Mouse (Mus musculus) liver, embryonic 13.5 days (tissue): ENCODE results near the gene Shisa2. TPM values are rescaled to one million over a fixed set of nuclear protein-coding genes. Genes with fewer than 3 reads are reported as not detected.

Experiments used
- ATAC-seq: fragments of 200-750 bp; cut with Nextera tagmentation; 2 replicates; pipeline ENCODE4 v1.8.0; 2017; ENCODE audit warnings: low read depth, mild to moderate bottlenecking, moderate number of reproducible peaks, moderate library complexity
- DNase-seq: peaks from one replicate; pipeline ENCODE4 v3.0.0; 2022
- H3K27ac ChIP-seq: fragments of 300-500 bp; sonication (generic); 2 replicates; pipeline ENCODE4 v1.5.1; 2015; ENCODE audit warnings: moderate library complexity, mild to moderate bottlenecking, inconsistent platforms
- H3K27me3 ChIP-seq: fragments of 300-500 bp; sonication (generic); 2 replicates; pipeline ENCODE4 v1.6.1; 2015; ENCODE audit warnings: mild to moderate bottlenecking, inconsistent platforms
- H3K36me3 ChIP-seq: fragments of 300-500 bp; sonication (generic); 2 replicates; pipeline ENCODE4 v1.6.1; 2015; ENCODE audit warnings: mild to moderate bottlenecking, inconsistent platforms
- H3K4me1 ChIP-seq: fragments of 300-500 bp; sonication (generic); replicated peaks from 2 replicates; pipeline ENCODE4 v1.6.1; 2015; ENCODE audit warnings: inconsistent platforms
- H3K4me2 ChIP-seq: fragments of 300-500 bp; sonication (generic); 2 replicates; pipeline ENCODE4 v1.6.1; 2015; ENCODE audit warnings: inconsistent platforms, mild to moderate bottlenecking, moderate library complexity
- H3K4me3 ChIP-seq: fragments of 300-500 bp; sonication (generic); replicated peaks from 2 replicates; pipeline ENCODE4 v1.5.1; 2015; ENCODE audit warnings: mild to moderate bottlenecking, inconsistent platforms
- H3K9ac ChIP-seq: fragments of 300-500 bp; sonication (generic); 2 replicates; pipeline ENCODE4 v1.6.1; 2015; ENCODE audit warnings: mild to moderate bottlenecking, inconsistent platforms
- H3K9me3 ChIP-seq: fragments of 300-500 bp; sonication (generic); replicated peaks from 2 replicates; pipeline ENCODE4 v1.6.1; 2016; ENCODE audit warnings: inconsistent platforms
- WGBS: fragments of 180-500 bp; shearing (Covaris S2); methylation state at CpG from one replicate; pipeline ENCODE4 v1.1.7; 2015; ENCODE audit not compliant: insufficient replicate concordance; 5-methylcytosine and 5-hydroxymethylcytosine counted together
- polyA plus RNA-seq: library from polyadenylated mRNA; unstranded; fragments of >200 nt; fragmentation: Nextera tagmentation; extraction: Ambion mirVana; gene quantifications from 2 replicates; pipeline ENCODE4 v1.2.1, GENCODE M21; 2015

Shisa2 gene
- polyA plus RNA-seq = 0.83 and 0.90 TPM in 2 replicates

DNA sequence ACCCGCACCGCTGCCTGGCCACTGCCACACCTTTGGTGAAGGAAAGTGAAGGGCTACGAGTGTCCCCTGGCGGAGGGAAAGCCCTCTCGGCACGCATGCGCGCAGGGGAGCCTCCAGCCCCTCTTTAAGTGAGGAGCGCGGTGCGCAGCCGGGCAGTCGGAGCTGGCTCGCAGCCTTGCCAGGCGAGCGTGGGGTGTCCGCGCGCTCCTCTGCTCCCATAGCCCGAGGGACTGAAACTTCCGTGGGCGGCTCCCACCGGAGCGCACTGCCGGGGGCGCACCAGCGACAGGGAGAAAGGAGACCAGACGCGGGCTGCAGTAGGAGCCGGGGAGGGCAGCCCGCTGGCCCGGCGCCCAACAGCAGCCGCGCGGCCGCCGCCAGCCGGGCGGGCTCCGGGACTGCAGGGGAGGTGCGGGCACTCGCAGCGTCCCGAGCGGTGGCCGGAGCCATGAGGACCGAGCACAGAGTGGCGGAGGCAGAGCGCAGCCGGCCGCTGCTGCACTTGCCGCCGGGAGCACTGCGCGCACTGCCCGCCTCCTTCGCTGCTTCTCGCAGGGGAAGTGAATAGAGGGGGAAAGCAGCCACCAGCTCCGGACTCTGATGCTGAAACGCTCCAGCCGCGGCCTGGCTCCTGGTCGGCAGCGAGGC lies at the start of gene Shisa2:
Shisa2 (plus strand) TSS at position 151 of the 648 bp plus-strand sequence.
- 1% methylated on average over 63 of the region's 65 CpGs for WGBS
- Histone ChIP-seq H3K4me2 (peak within 1 kb of the TSS; percentile 65), H3K27ac (no peak within 1 kb of the TSS), H3K4me3 (peak within 1 kb of the TSS; percentile 53), H3K4me1 (0 out of 2 replicates have a peak, but pooled peaks cover 4% of the 10 kb centered on the region), H3K9ac (peak within 1 kb of the TSS; percentile 29), H3K36me3 (no peaks in the 10 kb centered on the region), H3K9me3 (no peaks in the 10 kb centered on the region), H3K27me3 (peaks cover 41% of the 10 kb centered on the region)
- DNase-seq = peak; percentile 19
- ATAC-seq = peak; percentile 59

GRCm38 (mm10) chr14:59576385-59576784 lies 48.7 kb upstream of the Shisa2 start:
- H3K27me3 ChIP-seq = no peaks in the 10 kb centered on the region
- H3K27ac ChIP-seq = no peak overlapping the region
- no peak overlapping the region for H3K4me3 ChIP-seq
- no peak overlapping the region for H3K4me2 ChIP-seq
- peaks cover 38% of the 10 kb centered on the region for H3K36me3 ChIP-seq
- ATAC-seq (no peak), DNase-seq (no peak)
- WGBS = 81% methylated on average over 5 of the region's 5 CpGs
- no peaks in the 10 kb centered on the region for H3K9me3 ChIP-seq
- H3K4me1 ChIP-seq = no peaks in the 10 kb centered on the region
- no peak overlapping the region for H3K9ac ChIP-seq

- Histone ChIP-seq H3K9ac (no peak overlapping the region), H3K27ac (no peak overlapping the region), H3K36me3 (peaks cover 49% of the 10 kb centered on the region), H3K4me1 (no peaks in the 10 kb centered on the region), H3K9me3 (no peaks in the 10 kb centered on the region), H3K4me3 (no peak overlapping the region), H3K4me2 (no peak overlapping the region), H3K27me3 (no peaks in the 10 kb centered on the region)
- DNase-seq = no peak
- ATAC-seq = no peak
- WGBS = 78% methylated on average over 1 of the region's 1 CpGs
Observed at GRCm38 (mm10) chr14:59590614-59591013, 34.5 kb upstream of the Shisa2 start.

GRCm38 (mm10) chr14:59591901-59592300 lies 33.2 kb upstream of the Shisa2 start:
- WGBS = 69% methylated on average over 8 of the region's 8 CpGs
- no peak overlapping the region for H3K27ac ChIP-seq
- no peaks in the 10 kb centered on the region for H3K9me3 ChIP-seq
- ATAC-seq (no peak), DNase-seq (no peak)
- no peak overlapping the region for H3K4me3 ChIP-seq
- H3K4me2 ChIP-seq = no peak overlapping the region
- no peaks in the 10 kb centered on the region for H3K27me3 ChIP-seq
- H3K9ac ChIP-seq = no peak overlapping the region
- peaks cover 7% of the 10 kb centered on the region for H3K4me1 ChIP-seq
- H3K36me3 ChIP-seq = peaks cover 36% of the 10 kb centered on the region

DNA sequence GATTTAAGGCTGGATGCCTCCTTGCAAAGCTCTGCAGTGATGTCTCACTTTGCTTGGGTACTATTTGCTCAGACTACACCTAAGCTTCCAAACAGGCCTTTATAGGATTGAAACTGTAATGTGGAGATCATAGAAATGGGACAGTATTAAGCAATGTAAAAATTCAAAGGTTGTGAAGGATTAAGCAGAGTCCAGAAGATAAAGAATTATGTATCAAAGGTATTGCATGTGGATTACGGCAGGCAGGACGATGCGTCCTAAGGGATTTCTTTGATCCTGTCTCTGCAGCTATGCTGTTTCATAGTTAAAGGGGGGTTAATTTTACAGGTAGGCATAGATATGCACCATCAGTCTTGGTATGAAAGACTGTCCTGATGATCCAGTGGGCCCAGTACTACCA lies 32.5 kb upstream of the Shisa2 start:
- Histone ChIP-seq H3K4me3 (no peak overlapping the region), H3K27me3 (no peaks in the 10 kb centered on the region), H3K4me1 (peaks cover 11% of the 10 kb centered on the region), H3K9me3 (no peaks in the 10 kb centered on the region), H3K4me2 (no peak overlapping the region), H3K36me3 (peaks cover 36% of the 10 kb centered on the region), H3K9ac (no peak overlapping the region), H3K27ac (no peak overlapping the region)
- no peak for DNase-seq
- ATAC-seq = no peak
- WGBS = 90% methylated on average over 3 of the region's 3 CpGs

GRCm38 (mm10) chr14:59594988-59595387 lies 30.1 kb upstream of the Shisa2 start:
- Histone ChIP-seq H3K27me3 (no peaks in the 10 kb centered on the region), H3K27ac (no peak overlapping the region), H3K9me3 (no peaks in the 10 kb centered on the region), H3K9ac (no peak overlapping the region), H3K4me2 (no peak overlapping the region), H3K36me3 (peaks cover 18% of the 10 kb centered on the region), H3K4me3 (no peak overlapping the region), H3K4me1 (peaks cover 15% of the 10 kb centered on the region)
- 79% methylated on average over 3 of the region's 3 CpGs for WGBS
- DNase-seq (no peak), ATAC-seq (no peak)

DNA sequence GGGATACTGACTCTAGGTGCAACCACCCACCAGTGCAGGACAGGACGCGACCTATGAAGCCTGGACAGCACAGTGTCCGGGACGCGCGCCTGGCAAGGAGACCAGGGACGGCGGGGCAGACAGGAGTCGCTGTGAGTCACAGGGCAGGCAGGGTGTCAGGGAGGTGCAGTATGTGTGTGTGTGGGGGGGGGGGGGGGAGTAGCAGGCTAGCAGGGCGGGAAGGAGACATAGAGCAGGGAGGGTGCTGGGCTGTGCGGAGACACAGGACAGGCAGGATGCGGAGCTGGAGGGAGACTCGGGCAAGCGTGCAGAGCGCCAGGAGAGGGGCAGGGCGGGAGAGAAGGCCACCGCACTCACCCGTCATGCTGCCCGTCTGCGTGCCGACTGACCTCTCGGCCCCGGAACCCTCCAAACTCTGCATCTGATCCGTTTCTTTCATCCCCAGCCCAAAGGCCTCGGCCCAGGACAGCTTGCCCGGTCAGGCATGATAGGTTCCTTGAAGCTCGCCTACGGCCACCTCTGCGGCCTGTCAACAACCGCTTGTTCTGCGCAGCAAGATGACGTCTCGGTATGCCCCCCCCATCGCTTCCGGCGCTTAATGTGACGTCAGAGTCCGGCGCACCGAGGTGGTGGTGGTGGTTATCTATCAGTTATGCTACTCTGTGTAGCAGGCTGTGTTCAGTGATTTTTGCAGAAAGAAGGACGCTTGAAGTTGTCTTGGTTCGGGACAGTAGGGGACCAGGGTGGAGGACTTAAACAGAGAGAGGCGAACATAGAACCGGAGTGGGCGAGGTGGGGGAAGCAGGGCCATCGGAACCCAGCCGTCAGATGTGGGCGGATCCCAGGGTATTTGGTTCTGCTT lies 27.5 kb upstream of the Shisa2 start, which contains the start of gene Cdadc1:
Cdadc1 (minus strand) TSS at position 562 of the 862 bp plus-strand sequence.
- Histone ChIP-seq H3K9me3 (no peaks in the 10 kb centered on the region), H3K9ac (peak within 1 kb of the TSS; percentile 86), H3K36me3 (peaks cover 3% of the 10 kb centered on the region; the same call in 1 of the 2 replicates), H3K4me2 (peak within 1 kb of the TSS; percentile 84), H3K4me3 (peak within 1 kb of the TSS; percentile 94), H3K27me3 (peaks cover 6% of the 10 kb centered on the region; the same call in 1 of the 2 replicates), H3K4me1 (peaks cover 15% of the 10 kb centered on the region), H3K27ac (peak within 1 kb of the TSS; percentile 75)
- WGBS = under 1% methylated on average over 46 of the region's 48 CpGs
- DNase-seq (peak; percentile 90), ATAC-seq (peak; percentile 92)

DNA sequence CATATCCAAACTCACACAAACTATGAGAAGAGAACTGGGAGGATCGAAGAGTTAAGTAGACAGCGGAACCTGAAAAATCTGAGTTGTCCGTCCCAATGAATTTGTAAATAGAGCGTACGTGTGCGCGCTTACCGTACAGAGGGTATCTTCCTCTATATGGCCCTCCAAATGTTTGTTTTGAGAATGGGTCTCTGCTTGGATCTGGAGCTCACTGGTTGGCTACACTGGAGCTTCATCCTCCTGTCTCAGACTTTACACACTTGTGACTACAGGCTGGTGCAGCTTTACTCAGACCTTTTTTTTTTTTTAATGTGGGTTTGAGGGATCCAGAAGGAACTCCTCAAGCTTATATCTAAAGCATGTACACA lies 26.9 kb upstream of the Shisa2 start:
- Histone ChIP-seq H3K27me3 (peaks cover 11% of the 10 kb centered on the region; the same call in 1 of the 2 replicates), H3K9me3 (no peaks in the 10 kb centered on the region), H3K27ac (peak overlapping the region; percentile 50; the same call in 1 of the 2 replicates), H3K9ac (peak overlapping the region; percentile 86), H3K4me1 (peaks cover 15% of the 10 kb centered on the region), H3K4me3 (peak overlapping the region; percentile 94), H3K36me3 (no peaks in the 10 kb centered on the region), H3K4me2 (peak overlapping the region; percentile 84)
- 2% methylated on average over 8 of the region's 8 CpGs for WGBS
- ATAC-seq (peak; percentile 19; the same call in 1 of the 2 replicates), DNase-seq (no peak)

DNA sequence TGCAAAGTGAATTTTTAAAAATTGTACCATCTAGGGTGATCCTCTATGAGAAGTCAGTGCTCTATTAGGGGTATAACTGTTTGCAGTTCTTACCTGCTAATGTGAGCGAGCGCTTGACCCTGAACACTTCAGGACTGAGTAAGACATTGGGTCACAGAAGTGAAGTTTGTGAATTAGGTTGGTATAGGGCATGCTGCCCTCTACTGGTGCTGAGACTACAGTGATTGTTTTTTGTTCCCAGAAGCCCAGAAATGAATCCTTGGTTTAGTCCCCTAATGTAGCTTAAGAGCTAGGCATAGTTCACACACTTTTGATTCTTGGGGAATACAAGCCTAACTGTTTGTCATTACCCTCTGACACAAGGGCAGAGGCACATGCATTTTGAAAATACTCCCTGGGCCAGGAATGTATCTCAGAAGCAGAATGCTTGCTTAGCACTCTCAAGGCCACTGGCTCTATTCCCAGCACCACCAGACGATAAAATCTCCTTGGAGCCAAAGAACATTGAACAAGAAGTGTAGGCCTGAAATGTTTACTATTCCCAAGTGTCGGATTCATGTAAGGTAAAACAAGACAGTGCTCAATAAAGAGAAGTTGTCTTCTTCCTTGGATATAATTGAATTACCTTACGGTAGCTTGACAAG lies 21.0 kb upstream of the Shisa2 start:
- Histone ChIP-seq H3K27me3 (peaks cover 12% of the 10 kb centered on the region; the same call in 1 of the 2 replicates), H3K4me3 (no peak overlapping the region), H3K4me1 (peaks cover 4% of the 10 kb centered on the region), H3K27ac (no peak overlapping the region), H3K4me2 (no peak overlapping the region), H3K9ac (no peak overlapping the region), H3K9me3 (no peaks in the 10 kb centered on the region), H3K36me3 (no peaks in the 10 kb centered on the region)
- WGBS = 53% methylated on average over 5 of the region's 5 CpGs
- no peak for DNase-seq
- ATAC-seq = no peak

GRCm38 (mm10) chr14:59605671-59606353 lies 19.3 kb upstream of the Shisa2 start:
- H3K36me3 ChIP-seq = no peaks in the 10 kb centered on the region
- no peak overlapping the region for H3K9ac ChIP-seq
- no peak overlapping the region for H3K4me3 ChIP-seq
- peak; percentile 39 for DNase-seq
- peaks cover 4% of the 10 kb centered on the region for H3K4me1 ChIP-seq
- 16% methylated on average over 5 of the region's 5 CpGs for WGBS
- no peak for ATAC-seq
- no peak overlapping the region for H3K4me2 ChIP-seq
- H3K27ac ChIP-seq = no peak overlapping the region
- H3K9me3 ChIP-seq = no peaks in the 10 kb centered on the region
- peaks cover 12% of the 10 kb centered on the region; the same call in 1 of the 2 replicates for H3K27me3 ChIP-seq
